Mouse (Mus musculus) kidney, embryonic 15.5 days (tissue): ENCODE data around the gene Ppif. TPM values are rescaled to one million over a fixed set of nuclear protein-coding genes. Genes with fewer than 3 reads are reported as not detected.

Experiments
- ATAC-seq: fragments of 200-750 bp; cut with Nextera tagmentation; replicated peaks from 2 replicates; pipeline ENCODE4 v1.8.0; 2017; ENCODE audit warnings: moderate TSS enrichment; ENCODE audit not compliant: low FRiP score
- H3K27ac ChIP-seq: fragments of 300-500 bp; sonication (generic); 2 replicates; pipeline ENCODE4 v1.5.1; 2015; ENCODE audit warnings: mild to moderate bottlenecking, inconsistent platforms
- H3K27me3 ChIP-seq: fragments of 300-500 bp; sonication (generic); 2 replicates; pipeline ENCODE4 v1.6.1; 2015; ENCODE audit warnings: inconsistent platforms
- H3K36me3 ChIP-seq: fragments of 300-500 bp; sonication (generic); 2 replicates; pipeline ENCODE4 v1.6.1; 2015; ENCODE audit warnings: inconsistent platforms
- H3K4me1 ChIP-seq: fragments of 300-500 bp; sonication (generic); 2 replicates; pipeline ENCODE4 v1.6.1; 2015; ENCODE audit warnings: inconsistent platforms
- H3K4me2 ChIP-seq: fragments of 300-500 bp; sonication (generic); 2 replicates; pipeline ENCODE4 v1.6.1; 2015; ENCODE audit warnings: moderate library complexity, mild to moderate bottlenecking, inconsistent platforms
- H3K4me3 ChIP-seq: fragments of 300-500 bp; sonication (generic); replicated peaks from 2 replicates; pipeline ENCODE4 v1.5.1; 2015; ENCODE audit warnings: mild to moderate bottlenecking, inconsistent platforms
- H3K9ac ChIP-seq: fragments of 300-500 bp; sonication (generic); 2 replicates; pipeline ENCODE4 v1.6.1; 2015; ENCODE audit warnings: mild to moderate bottlenecking, inconsistent platforms
- H3K9me3 ChIP-seq: fragments of 300-500 bp; sonication (generic); replicated peaks from 2 replicates; pipeline ENCODE4 v1.6.1; 2016; ENCODE audit warnings: inconsistent platforms
- WGBS: fragments of 180-500 bp; shearing (Covaris S2); methylation state at CpG from one replicate; pipeline ENCODE4 v1.1.7; 2015; ENCODE audit warnings: mixed read lengths; 5-methylcytosine and 5-hydroxymethylcytosine counted together
- polyA plus RNA-seq: library from polyadenylated mRNA; unstranded; fragments of >200 nt; fragmentation: Nextera tagmentation; extraction: Ambion mirVana; gene quantifications from 2 replicates; pipeline ENCODE4 v1.2.1, GENCODE M21; 2015

Gene Ppif
- polyA plus RNA-seq: 41.5 and 42.1 TPM in 2 replicates

DNA sequence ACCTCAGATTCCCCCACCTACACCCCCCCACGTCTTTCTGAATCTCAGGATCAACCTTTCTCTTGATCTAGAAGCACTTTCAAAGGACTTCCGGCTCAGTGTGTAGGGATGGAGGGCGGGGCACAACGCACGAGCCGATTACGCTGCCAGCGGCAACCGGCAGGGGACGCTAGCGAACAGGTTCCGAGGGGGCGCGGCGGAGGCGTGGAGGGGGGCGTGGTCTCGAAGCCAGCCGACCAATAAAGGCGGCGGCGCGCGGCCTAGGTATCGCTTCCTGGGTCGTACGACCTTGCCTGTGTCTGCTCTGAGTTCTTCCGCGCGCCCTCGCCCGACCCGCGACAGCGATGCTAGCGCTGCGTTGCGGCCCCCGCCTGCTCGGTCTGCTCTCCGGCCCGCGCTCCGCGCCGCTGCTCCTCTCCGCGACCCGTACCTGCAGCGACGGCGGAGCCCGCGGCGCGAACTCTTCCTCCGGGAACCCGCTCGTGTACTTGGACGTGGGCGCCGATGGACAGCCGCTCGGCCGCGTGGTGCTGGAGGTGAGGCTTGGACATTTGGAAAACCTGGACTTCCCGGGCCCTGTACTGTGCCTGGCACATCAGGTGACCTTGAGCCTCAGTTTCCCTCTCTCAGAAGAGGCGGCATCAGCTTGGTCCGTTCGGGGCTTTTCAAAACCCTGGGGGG is at the start of gene Ppif:
Gene Ppif (plus strand): TSS at position 267 of the 681 bp plus-strand sequence.
- WGBS: under 1% methylated on average over 70 of the region's 70 CpGs
- ATAC-seq: peak; percentile 92

DNA sequence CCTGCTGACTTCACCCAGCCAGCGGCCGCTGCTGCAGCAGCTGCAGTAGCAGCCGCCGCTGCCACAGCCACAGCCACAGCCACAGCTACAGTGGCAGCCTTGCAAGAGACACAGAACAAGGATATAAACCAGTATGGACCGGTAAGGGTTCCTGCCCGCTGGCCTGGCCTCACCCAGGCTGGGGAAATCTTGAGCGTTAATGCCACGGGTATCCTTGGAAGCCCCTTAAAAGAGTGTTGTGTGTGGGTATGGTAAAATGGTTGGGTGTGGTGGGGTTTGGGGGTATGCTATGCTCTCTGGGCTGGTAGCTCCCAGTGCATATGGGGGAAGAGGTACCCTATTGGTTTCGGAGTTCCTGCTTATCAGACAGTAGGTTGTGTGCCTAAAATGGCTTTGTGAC is 48.2 kb upstream of the Ppif start:
- Histone ChIP-seq H3K36me3 (peaks cover 96% of the 10 kb centered on the region), H3K9me3 (no peaks in the 10 kb centered on the region), H3K9ac (no peak overlapping the region), H3K4me2 (no peak overlapping the region), H3K4me1 (0 out of 2 replicates have a peak, but pooled peaks cover 1% of the 10 kb centered on the region), H3K4me3 (no peak overlapping the region), H3K27ac (no peak overlapping the region), H3K27me3 (no peaks in the 10 kb centered on the region)
- WGBS: 92% methylated on average over 9 of the region's 9 CpGs
- ATAC-seq: no peak

More for the DNA sequence above, at the start of gene Ppif:
- Histone ChIP-seq H3K36me3 (peaks cover 32% of the 10 kb centered on the region), H3K4me3 (peak within 1 kb of the TSS; percentile 62), H3K9me3 (no peaks in the 10 kb centered on the region), H3K4me2 (peak within 1 kb of the TSS; percentile 91), H3K4me1 (peaks cover 27% of the 10 kb centered on the region), H3K27me3 (no peaks in the 10 kb centered on the region), H3K9ac (peak within 1 kb of the TSS; percentile 65), H3K27ac (peak within 1 kb of the TSS; percentile 57)

DNA sequence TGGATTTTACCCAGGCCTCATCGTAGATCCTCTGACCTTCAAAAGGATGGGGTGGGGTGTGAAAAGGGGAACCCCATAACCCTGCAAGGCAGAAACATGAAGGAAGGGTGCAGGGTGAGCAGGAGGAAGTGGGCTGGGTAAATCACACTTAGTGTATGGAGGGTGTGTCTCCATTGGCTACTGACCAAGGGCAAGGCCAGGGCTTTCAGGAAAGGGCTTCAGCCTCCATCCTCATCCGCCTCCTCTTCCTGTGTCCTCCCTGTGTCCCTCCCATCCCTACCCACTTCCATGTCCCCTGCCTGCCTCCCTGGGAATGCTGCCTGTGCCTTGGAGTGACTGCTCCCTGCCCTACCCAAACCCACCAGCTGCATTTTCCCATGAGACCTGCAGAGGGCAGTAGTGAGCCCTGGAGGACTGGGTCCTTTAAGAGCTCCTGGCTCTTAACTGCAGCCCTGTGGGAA is 47.8 kb upstream of the Ppif start:
- Histone ChIP-seq H3K4me1 (no peaks in the 10 kb centered on the region), H3K4me2 (no peak overlapping the region), H3K9me3 (no peaks in the 10 kb centered on the region), H3K27ac (no peak overlapping the region), H3K36me3 (peaks cover 97% of the 10 kb centered on the region), H3K27me3 (no peaks in the 10 kb centered on the region), H3K9ac (no peak overlapping the region), H3K4me3 (no peak overlapping the region)
- 69% methylated on average over 2 of the region's 2 CpGs for WGBS
- ATAC-seq: no peak

DNA sequence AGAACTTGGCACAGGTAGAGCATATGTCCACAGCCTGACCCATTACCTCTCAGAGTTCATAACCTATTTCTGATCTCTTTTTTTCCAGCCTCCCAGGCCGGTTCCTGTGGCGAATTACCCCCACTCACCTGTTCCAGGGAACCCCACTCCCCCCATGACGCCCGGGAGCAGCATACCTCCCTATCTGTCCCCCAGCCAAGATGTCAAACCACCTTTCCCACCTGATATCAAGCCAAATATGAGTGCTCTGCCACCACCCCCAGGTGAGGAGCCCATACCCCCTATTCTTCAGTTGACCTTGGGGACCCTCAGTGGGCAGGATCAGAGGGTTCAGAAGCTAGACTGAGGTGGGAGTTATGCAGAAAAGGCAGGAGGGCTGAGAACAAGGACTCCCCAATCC is 42.8 kb upstream of the Ppif start:
- no peak for ATAC-seq
- Histone ChIP-seq H3K36me3 (peaks cover 100% of the 10 kb centered on the region), H3K9me3 (no peaks in the 10 kb centered on the region), H3K4me2 (no peak overlapping the region), H3K9ac (no peak overlapping the region), H3K4me3 (no peak overlapping the region), H3K27me3 (no peaks in the 10 kb centered on the region), H3K4me1 (no peaks in the 10 kb centered on the region), H3K27ac (no peak overlapping the region)
- WGBS: 92% methylated on average over 4 of the region's 4 CpGs

DNA sequence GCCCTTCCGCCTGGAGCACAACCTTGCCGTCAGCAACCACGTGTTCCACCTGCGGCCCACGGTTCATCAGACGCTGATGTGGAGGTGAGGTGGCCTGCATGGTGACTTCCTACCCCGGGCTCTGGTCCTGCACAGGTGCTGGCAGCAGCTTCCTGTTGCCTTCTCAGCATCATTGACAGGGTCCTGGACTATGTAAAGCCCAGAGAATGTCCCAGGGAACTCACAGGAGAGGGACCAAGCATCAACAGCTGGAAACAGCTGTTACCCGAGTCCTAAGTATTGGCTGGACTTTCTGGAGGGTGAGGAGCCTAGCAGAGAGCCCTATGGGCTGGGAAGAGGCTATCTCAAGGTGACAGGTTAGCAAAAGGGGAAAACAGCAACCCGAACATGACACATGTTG is 42.0 kb upstream of the Ppif start:
- Histone ChIP-seq H3K4me1 (no peaks in the 10 kb centered on the region), H3K9me3 (no peaks in the 10 kb centered on the region), H3K27ac (no peak overlapping the region), H3K36me3 (peaks cover 100% of the 10 kb centered on the region), H3K9ac (no peak overlapping the region), H3K4me3 (no peak overlapping the region), H3K27me3 (no peaks in the 10 kb centered on the region), H3K4me2 (no peak overlapping the region)
- WGBS: 89% methylated on average over 9 of the region's 9 CpGs
- ATAC-seq: no peak

DNA sequence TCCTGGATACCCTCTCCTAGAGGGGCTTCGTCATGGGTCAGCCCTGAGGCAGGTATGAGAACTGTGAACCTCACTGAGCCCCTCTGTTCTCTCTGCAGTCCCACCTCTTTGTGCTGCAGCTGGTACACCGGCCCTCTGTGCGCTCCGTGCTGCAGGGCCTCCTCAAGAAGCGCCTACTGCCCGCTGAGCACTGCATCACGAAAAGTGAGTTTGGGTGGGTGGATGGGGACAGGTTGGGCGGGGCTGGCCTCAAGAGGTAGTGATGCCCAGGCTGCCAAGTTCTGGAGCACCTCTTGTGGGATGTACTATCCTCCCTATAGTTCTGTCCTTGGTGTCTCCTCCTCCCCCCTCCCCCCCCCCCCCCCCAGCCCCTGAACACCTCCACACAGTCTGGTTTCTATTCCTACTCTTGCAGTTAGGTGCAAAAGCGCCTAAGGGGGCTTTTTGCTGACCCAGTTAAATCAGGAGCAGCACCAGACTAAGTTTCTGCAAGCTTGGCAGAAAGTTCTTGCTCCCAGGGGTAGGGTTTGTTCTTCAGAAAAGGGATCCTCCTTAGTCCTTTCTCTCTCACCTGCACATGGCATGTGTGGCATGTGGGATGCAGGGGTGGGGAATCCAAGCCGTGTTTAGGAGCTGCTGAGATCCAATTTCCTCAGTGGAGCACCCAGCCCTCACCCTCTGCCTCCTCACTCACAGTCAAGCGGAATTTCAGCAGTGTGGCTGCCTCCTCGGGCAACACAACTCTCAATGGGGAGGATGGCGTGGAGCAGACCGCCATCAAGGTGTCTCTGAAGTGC is 39.4 kb upstream of the Ppif start:
- H3K9me3 ChIP-seq: no peaks in the 10 kb centered on the region
- no peaks in the 10 kb centered on the region for H3K27me3 ChIP-seq
- no peak overlapping the region for H3K27ac ChIP-seq
- 91% methylated on average over 14 of the region's 14 CpGs for WGBS
- no peak overlapping the region for H3K4me3 ChIP-seq
- 0 out of 2 replicates have a peak, but pooled peaks have one; percentile 7 for ATAC-seq
- H3K9ac ChIP-seq: no peak overlapping the region
- peaks cover 100% of the 10 kb centered on the region for H3K36me3 ChIP-seq
- H3K4me1 ChIP-seq: no peaks in the 10 kb centered on the region
- H3K4me2 ChIP-seq: no peak overlapping the region

DNA sequence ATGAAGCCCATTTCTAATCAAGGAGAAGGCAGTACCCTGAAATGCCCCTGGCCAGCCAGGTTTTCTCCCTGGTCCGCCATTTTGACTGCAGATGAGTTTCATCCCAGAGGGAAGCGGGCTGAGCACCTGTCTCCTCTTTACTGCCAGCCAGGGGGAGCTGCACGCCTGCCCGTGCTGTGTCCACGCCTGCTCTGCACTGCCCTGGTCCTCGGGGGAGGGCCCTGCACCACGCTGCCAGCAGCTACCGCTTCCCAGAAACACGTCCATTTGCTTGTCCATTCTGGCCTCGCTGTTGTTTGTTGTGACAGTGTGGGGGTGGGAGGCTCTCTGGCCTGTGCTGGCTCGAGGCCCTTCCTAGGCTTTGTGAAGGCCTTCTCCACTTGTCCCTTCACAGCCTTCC is 33.3 kb upstream of the Ppif start:
- Histone ChIP-seq H3K27me3 (no peaks in the 10 kb centered on the region), H3K4me3 (no peak overlapping the region), H3K36me3 (peaks cover 99% of the 10 kb centered on the region), H3K9me3 (no peaks in the 10 kb centered on the region), H3K27ac (no peak overlapping the region), H3K9ac (no peak overlapping the region), H3K4me1 (peaks cover 4% of the 10 kb centered on the region; the same call in 1 of the 2 replicates), H3K4me2 (no peak overlapping the region)
- peak; percentile 44; the same call in 1 of the 2 replicates for ATAC-seq
- 48% methylated on average over 11 of the region's 11 CpGs for WGBS

DNA sequence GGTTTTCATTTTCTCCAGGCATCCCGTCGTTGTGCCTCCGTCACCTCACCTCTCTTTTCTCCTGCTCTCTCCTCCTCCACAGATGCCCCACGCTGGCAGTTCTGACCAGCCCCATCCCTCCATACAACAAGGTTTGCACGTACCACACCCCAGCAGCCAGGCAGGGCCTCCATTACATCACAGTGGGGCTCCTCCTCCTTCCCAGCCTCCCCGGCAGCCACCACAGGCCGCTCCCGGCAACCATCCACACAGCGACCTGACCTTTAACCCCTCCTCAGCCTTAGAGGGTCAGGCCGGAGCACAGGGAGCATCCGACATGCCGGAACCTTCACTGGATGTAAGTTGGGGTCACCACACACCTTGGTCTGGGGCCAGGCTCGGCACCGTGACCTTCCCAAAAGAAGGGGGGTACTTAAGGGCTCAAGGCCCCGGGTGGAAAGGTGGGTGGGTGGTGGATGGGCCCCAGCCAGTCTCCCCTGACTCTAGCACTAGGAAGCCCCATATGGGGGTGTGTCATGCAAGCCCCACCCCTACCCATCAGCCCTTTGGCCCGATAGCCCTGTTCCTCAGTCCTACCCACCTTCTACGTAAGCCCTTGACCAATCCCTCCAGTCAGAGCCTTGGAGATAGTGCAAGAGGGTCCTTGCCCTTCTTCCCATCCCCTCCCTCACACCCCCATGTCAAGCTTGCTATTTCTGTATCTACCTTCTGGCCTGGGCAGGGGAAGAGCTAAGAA is 32.6 kb upstream of the Ppif start:
- Histone ChIP-seq H3K4me1 (peaks cover 4% of the 10 kb centered on the region; the same call in 1 of the 2 replicates), H3K36me3 (peaks cover 99% of the 10 kb centered on the region), H3K4me3 (no peak overlapping the region), H3K9me3 (no peaks in the 10 kb centered on the region), H3K4me2 (no peak overlapping the region), H3K27me3 (no peaks in the 10 kb centered on the region), H3K27ac (no peak overlapping the region), H3K9ac (no peak overlapping the region)
- 74% methylated on average over 17 of the region's 17 CpGs for WGBS
- ATAC-seq: peak; percentile 19; the same call in 1 of the 2 replicates

DNA sequence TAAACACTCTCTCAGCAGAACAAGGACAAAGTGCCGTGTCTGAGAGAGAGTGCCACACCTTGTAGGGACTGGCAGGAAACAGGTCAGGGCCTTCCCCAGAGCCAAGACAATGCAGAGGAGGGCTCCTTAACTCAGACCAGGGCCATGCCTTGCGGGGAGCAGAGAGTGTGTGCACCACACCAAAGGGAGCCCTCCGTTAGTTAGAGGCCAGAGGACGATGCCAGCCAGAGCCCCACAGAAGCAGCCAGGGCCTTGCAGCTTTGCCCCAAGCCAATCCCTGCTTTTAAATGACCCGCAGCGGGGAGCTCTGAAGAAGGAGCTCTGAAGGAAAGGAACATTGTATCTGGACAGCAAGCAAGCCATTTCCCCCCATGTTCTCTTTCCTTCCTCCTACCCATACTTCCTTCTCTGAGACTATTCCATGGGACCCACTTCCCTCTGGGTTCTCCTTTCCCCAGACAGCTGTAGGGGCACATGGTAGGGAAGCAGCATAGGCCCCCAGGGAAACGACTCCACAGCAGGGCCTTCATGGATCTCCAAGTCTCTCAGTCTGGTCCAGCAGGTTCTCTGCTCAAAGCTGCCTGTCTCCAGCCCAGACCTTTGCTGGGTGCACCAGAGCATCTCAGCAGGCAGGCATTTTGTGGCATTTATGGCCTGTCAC is 30.2 kb upstream of the Ppif start:
- Histone ChIP-seq H3K27me3 (no peaks in the 10 kb centered on the region), H3K9me3 (no peaks in the 10 kb centered on the region), H3K9ac (no peak overlapping the region), H3K4me3 (no peak overlapping the region), H3K36me3 (peaks cover 75% of the 10 kb centered on the region), H3K27ac (no peak overlapping the region), H3K4me2 (no peak overlapping the region), H3K4me1 (peaks cover 4% of the 10 kb centered on the region; the same call in 1 of the 2 replicates)
- ATAC-seq: no peak
- WGBS: 81% methylated on average over 7 of the region's 7 CpGs

DNA sequence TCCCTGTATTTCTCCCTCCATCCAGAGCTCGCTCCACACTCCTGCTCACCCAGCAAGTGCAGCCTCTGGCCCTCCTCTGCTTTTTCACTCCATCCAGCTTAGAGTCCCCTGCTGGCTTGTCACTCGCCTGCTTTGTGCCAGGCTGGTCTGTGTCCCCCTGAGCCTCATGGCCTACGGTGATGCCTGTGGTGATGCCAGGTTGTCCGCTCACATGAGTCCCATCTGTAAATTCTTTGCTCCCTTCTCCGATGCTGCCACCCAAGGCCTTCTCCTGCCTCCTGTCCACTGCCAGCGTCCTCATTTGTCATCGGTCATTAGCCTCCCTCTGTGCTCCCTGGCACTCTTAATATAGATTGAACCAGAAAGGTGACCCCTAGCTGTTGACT is 29.7 kb upstream of the Ppif start:
- 77% methylated on average over 7 of the region's 7 CpGs for WGBS
- ATAC-seq: no peak
- Histone ChIP-seq H3K4me3 (no peak overlapping the region), H3K4me2 (no peak overlapping the region), H3K4me1 (peaks cover 4% of the 10 kb centered on the region; the same call in 1 of the 2 replicates), H3K27me3 (no peaks in the 10 kb centered on the region), H3K9me3 (no peaks in the 10 kb centered on the region), H3K36me3 (peaks cover 70% of the 10 kb centered on the region), H3K27ac (no peak overlapping the region), H3K9ac (no peak overlapping the region)

DNA sequence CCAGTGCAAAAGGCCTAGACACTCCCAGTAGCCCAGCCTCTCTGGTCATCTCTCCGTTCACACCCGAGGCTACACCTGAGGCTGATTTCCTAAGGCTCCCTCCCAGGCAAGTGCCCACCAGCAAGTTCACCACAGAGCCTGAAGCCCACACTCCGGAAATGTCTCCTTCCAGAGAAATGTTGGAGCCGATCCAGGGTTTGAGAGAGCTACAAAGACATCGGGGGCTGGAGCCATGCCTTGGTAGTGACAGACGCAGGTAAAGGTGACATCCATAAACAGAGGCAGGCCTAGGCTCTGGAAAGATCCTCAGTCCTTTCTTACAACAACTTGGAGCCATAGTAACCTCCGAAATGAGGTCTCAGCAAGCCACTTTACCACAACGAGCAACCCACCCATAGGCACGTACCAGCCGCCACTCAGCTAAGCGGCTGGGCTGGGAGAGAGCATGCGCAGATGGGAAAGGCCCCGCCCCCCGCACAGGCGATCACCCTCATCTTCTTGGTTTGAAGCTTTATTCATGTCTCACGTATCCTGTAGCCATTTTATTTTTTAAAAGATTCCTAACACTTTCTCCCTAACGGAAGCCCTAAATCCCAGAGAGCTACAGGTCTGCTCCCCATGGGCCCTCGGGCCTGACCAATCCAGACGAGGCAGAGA is 28.5 kb upstream of the Ppif start:
- Histone ChIP-seq H3K36me3 (peaks cover 58% of the 10 kb centered on the region), H3K27me3 (no peaks in the 10 kb centered on the region), H3K4me3 (no peak overlapping the region), H3K4me2 (no peak overlapping the region), H3K4me1 (peaks cover 4% of the 10 kb centered on the region; the same call in 1 of the 2 replicates), H3K9me3 (no peaks in the 10 kb centered on the region), H3K27ac (0 out of 2 replicates have a peak overlapping the region, but pooled peaks have one; percentile 13), H3K9ac (no peak overlapping the region)
- no peak for ATAC-seq
- WGBS: 79% methylated on average over 19 of the region's 19 CpGs
